Mouse (Mus musculus) cerebellum, adult 9-10 months (tissue): ENCODE measurements around the gene Rnaseh1.

Experiments used
- DNase-seq: peaks from one replicate; pipeline ENCODE4 v3.0.0; 2022

Gene Rnaseh1

GRCm38 (mm10) chr12:28649141-28650110, at the start of gene Rnaseh1:
Rnaseh1 (plus strand) TSS chr12:28649602.
- peak; percentile 86 for DNase-seq

DNA sequence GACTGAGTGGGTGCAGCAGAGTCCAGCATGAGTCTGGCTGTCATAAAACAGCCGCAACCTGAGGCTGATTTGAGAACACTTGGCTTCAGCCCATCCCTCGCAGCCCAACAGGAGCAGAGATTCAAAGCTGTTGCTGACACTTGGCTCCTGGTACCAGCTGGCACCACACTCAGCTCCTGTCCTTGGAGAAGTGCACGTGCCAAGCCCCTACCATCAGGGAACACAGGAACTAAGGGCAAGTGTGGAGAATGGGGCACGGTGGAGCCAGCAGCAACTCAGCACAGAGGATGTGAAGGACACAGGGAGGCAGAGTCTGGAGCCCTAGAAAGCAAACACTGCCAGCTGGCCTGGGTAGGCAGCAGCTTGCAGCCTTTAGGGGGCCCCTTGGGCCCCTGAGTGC, 47.1 kb upstream of the Rnaseh1 start:
- peak; percentile 80 for DNase-seq

- DNase-seq = no peak
These were observed 45.9 kb upstream of the Rnaseh1 start for GRCm38 (mm10) chr12:28603494-28603893.

DNA sequence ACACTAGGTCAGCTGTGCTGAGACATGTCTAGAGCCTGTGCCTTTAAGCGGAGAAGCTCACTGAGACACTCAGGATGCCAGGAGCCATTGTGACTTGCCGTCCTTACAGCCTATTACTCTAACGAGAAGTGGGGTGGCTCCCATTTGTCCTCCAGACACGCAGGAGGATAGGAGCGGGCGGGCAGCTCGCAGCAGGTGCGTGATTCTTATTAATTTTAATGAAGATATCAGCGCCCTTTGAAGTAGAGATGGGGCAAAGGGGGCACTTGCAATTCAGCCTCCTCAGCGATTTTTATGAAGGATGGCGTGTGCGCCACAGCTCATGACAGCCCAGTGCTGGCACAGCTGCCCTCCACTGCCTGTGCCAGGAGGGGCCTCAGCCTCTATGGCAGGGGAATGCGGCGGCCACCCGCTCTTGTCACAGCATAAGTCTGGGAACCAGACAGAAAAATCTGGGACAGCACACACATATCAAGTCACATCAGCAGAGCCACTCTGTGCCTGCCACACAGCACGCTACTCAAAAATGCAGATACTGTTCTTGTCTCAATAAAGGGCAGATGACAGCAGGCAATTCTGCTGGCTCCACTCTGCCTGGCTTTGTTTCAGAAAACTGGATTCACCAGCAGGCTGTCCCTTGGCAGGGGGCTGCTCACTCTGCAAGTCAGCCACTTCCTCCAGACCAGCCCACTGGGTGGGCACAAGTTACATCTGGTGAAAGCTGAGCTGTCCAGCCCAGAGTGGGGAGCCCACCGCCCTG, 41.7 kb upstream of the Rnaseh1 start:
- peak; percentile 70 for DNase-seq

- no peak for DNase-seq
These were observed 37.0 kb upstream of the Rnaseh1 start for GRCm38 (mm10) chr12:28612391-28612790.

GRCm38 (mm10) chr12:28614401-28614800, 35.0 kb upstream of the Rnaseh1 start:
- no peak for DNase-seq

GRCm38 (mm10) chr12:28617297-28617696, 32.1 kb upstream of the Rnaseh1 start:
- no peak for DNase-seq

DNA sequence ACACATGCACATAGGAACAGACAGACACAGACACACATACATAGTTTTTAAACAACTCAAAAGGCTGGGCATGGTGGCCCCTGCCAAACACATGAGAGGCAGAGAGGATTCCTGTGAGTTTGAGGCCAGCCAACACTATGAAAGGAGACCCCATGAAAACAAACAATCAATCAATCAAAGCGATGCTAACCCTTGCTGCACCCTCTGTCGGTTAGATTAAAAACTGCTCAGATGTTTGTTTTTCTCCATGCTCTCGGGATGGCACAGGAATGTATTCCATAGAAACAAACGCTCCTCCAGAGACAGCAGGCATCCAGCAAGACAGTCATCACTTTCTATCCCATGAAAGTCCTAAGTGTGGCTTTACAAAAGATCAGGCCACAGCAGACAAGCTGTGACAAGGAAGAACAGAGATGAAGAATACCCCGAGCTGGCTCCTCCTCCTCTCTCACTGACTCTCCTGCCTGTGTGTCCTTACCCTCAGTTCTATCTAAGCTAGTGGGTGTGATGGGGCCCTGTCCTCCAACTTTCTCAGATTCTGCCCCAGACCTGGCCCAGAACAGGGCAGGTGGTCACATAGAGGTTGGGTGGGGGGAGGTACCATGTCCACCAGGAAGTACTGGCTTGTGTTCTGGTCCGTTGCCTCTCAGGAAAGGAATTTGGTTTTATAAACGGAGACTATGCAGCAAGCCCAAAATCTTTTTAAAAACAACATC, 27.8 kb upstream of the Rnaseh1 start:
- DNase-seq = no peak

- no peak for DNase-seq
These were observed 27.3 kb upstream of the Rnaseh1 start for GRCm38 (mm10) chr12:28622167-28622532.

- no peak for DNase-seq
These were observed 26.8 kb upstream of the Rnaseh1 start for GRCm38 (mm10) chr12:28622641-28623040.

GRCm38 (mm10) chr12:28623195-28623594, 26.2 kb upstream of the Rnaseh1 start, which contains the start of gene Colec11:
Colec11 (minus strand) TSS chr12:28623377.
- no peak for DNase-seq

DNA sequence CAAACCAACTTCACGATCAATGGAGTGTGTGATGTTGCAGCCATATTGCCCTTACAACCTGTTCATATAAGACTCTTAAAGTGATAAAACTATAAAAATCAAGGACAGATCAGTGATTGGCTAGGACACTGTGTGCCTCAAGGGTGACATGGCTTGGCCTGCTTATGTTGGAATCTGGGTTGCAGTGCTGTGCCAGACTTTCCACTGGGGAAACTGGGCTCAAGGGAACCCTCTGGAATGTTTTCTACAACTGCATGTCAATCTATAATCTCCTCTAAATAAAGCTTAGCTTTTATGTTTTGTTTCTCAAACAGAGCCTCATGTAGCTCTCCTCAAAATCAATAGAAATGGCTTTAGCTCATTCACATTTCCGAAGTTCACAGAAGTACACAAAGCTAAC, 25.2 kb upstream of the Rnaseh1 start:
- no peak for DNase-seq

DNA sequence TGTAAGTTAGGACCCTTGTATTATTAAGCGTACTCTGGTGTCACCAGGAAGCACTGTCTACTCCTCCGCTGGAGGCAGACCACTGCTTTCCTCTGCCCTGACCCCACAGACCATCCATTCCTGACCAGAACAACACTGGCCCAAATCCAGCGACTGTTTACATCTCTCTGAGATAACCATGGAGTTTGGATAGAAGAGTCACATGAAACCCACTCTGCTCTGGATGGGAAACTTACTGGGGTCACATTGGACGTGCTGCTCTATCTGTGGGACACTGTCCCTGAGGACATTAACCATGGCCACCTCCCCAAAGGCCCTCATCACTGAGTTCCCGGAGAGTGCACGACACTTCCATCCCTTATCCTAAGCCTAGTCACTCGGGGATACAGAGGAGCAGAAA, 24.0 kb upstream of the Rnaseh1 start:
- DNase-seq = no peak

DNA sequence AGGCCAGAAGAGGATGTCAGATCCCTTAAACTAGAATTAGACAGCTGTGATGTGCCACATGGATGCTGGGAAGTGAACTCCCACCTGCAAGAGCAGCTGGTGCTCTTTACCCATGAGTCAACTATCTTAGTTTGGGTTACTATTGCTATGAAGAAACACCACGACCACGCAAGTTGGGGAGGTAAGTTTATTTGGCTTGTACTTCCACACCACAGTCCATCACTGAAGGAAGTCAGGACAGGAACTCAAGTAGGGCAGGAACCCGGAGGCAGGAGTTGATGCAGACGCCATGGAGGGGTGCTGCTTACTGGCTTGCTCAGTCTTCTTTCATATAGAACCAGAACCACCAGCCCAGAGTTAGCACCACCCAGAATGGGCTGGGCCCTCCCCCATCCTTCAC, 22.3 kb upstream of the Rnaseh1 start:
- DNase-seq = no peak

DNA sequence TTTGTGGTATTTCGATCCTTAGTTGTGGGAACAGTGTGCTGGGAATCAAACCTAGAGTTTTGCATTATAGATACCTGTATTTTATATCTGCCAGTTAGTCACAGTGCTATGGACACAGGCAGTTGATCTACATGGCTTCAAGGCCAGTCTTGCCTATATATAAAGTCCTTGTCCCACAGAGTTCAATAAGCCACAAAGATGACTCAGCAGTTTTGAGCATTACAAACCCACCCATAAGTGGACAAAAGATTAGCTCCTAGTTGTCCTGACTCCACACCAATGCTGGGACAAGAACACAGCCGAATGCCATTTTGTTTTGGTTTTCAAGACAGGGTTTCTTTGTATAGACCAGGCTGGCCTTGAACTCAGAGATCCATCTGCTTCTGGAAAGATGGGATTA, 21.0 kb upstream of the Rnaseh1 start:
- no peak for DNase-seq

- no peak for DNase-seq
These were observed 14.3 kb upstream of the Rnaseh1 start for GRCm38 (mm10) chr12:28635058-28635534.

DNA sequence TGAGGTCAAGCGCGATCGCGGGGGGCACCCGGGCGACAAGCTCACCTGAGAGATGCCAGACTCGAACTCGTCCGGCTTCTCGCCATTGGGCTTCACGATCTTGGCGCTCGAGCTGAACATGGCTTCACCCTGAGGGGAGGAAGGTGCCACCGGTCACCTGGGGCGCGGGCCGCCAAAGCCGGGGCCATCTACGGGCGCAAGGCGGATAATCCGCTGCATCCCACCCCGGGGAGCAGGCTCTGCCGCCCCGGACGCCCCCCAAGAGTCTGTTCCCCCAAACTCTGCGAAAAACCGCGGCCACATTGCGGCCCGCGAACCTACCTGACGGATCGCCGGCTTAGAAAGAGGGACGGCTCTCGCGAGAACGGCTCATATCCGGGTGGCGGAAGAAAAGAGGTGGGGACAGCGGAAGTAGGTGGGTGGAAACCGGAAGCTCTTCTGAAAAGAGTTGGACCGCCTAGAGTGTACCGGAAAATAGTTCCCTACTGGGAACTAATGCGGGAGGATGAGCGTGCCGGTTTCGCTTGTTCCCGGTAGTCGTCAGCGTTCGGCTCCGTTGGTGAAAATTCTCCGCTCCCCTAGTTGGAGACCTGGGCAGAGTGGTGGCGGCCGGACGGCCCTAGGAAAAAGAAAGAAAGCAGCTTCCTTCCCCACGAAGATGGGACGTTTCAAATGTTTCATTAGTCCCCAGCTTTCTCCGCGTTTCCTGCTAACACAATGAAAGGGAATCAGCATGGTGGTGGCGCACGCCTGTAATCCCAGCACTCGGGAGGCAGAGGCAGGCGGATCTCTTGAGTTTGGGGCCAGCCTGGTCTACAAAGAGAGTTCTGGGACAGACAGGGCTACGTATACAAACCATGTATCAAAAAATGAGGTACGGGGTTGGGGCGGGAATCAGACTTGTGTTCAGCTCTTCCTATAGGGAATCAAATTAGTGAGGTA, 13.6 kb upstream of the Rnaseh1 start, which contains the start of gene Rps7:
Gene Rps7, minus strand, starts transcription at position 419 of the 942 bp plus-strand sequence.
- DNase-seq = peak; percentile 94

- DNase-seq = no peak
These were observed 12.9 kb upstream of the Rnaseh1 start for GRCm38 (mm10) chr12:28636543-28636942.

GRCm38 (mm10) chr12:28638778-28639177, 10.6 kb upstream of the Rnaseh1 start:
- no peak for DNase-seq

DNA sequence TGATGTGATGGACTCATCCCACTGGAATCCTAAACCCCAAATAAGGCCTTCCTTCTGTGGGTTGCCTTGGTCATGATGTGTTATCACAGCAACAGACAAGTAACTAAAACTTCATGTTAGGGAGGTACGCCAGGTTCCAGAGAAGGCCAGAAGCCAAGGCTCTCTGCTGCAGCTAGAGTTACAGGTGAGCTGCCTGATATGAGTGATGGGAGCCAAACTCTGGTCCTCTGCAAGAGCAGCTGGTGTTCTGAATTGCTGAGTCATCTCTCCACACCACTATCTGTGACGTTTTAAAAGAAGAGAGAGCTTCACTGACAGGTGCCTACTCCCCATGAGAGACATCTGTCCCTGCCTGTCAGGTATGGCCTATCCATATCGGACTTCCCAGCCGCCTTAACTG, 13.2 kb downstream of the Rnaseh1 start:
- no peak for DNase-seq

DNA sequence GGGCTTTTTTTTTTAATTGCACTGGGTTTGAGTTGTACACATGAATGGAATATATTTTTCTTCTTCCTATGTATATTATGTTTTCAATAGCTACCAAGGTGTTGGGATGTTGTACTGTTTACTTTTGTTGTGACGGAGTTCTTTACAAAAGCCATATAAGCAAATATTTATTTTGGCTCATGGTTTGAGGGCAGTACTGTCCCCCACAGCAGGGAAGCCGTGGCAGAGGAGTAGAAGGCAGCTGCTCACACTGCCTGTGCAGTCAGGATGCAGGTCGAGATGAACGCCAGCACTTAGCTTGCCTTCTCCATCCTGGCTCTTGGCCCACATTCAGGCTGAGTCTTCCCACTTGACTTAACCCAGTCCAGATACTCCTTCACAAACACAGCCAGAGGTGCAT, 17.3 kb downstream of the Rnaseh1 start:
- no peak for DNase-seq

DNA sequence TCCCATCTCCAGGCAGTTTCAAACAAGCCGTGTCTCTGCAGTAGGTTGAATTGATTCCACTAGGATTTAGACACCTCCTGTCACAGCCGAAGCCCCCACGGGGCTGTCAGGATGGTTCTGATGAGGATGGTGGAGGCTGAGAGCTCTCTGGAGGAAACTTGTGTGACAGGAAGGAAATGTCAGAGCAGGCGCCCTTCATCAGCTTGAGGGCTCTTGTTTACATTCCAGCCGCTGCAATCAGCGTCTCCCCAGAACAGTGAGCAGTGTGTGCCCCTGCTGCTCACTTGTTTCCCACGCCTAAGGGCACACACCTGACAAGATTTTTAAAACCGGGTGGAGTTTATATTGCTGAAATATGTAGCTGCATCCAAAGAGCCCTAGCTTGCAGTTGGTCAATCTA, 17.9 kb downstream of the Rnaseh1 start:
- DNase-seq = no peak
